Mouse (Mus musculus) embryonic facial prominence, embryonic 11.5 days (tissue): ENCODE measurements at regions not wholly inside any gene's neighbourhood (a gene's known extent, or its start where the extent isn't known, plus 50 kb on each side); places are given as distances from the start of the nearest gene placed in this dataset.

Experiments used
- ATAC-seq: fragments of 200-750 bp; cut with Nextera tagmentation; replicated peaks from 2 replicates; pipeline ENCODE4 v1.8.0; 2017; ENCODE audit warnings: low read depth; ENCODE audit not compliant: insufficient number of reproducible peaks, low FRiP score, low TSS enrichment
- DNase-seq: peaks from one replicate; pipeline ENCODE4 v3.0.0-alpha.2; 2015; ENCODE audit warnings: low spot score
- H3K27ac ChIP-seq: fragments of 300-500 bp; sonication (generic); replicated peaks from 2 replicates; pipeline ENCODE4 v1.5.1; 2014; ENCODE audit warnings: mild to moderate bottlenecking, low read depth, low read length, control low read depth
- H3K27me3 ChIP-seq: fragments of 300-500 bp; sonication (generic); 2 replicates; pipeline ENCODE4 v1.6.1; 2014; ENCODE audit warnings: mild to moderate bottlenecking, low read length, moderate library complexity, mixed read lengths; ENCODE audit not compliant: control insufficient read depth, insufficient read depth
- H3K36me3 ChIP-seq: fragments of 300-500 bp; sonication (generic); replicated peaks from 2 replicates; pipeline ENCODE4 v1.6.1; 2014; ENCODE audit warnings: low read depth, mild to moderate bottlenecking, low read length, moderate library complexity, mixed read lengths; ENCODE audit not compliant: control insufficient read depth, insufficient read depth
- H3K4me1 ChIP-seq: fragments of 300-500 bp; sonication (generic); 2 replicates; pipeline ENCODE4 v1.6.1; 2014; ENCODE audit warnings: low read length, mixed read lengths; ENCODE audit not compliant: control insufficient read depth, insufficient read depth
- H3K4me2 ChIP-seq: fragments of 300-500 bp; sonication (generic); 2 replicates; pipeline ENCODE4 v1.6.1; 2014; ENCODE audit warnings: low read depth, mild to moderate bottlenecking, control low read depth, low read length, moderate library complexity
- H3K4me3 ChIP-seq: fragments of 300-500 bp; sonication (generic); 2 replicates; pipeline ENCODE4 v1.5.1; 2014; ENCODE audit warnings: low read depth, low read length, control low read depth
- H3K9ac ChIP-seq: fragments of 300-500 bp; sonication (generic); replicated peaks from 2 replicates; pipeline ENCODE4 v1.6.1; 2014; ENCODE audit warnings: mild to moderate bottlenecking, control low read depth, low read length
- H3K9me3 ChIP-seq: fragments of 300-500 bp; sonication (generic); replicated peaks from 2 replicates; pipeline ENCODE4 v1.6.1; 2016; ENCODE audit warnings: mild to moderate bottlenecking, low read length, inconsistent platforms, mixed read lengths; ENCODE audit not compliant: control insufficient read depth
- WGBS: fragments of 180-500 bp; shearing (Covaris S2); extraction: QIAGEN DNeasy Blood & Tissue Kit; methylation state at CpG from one replicate; pipeline ENCODE4 v1.1.7; 2014; 5-methylcytosine and 5-hydroxymethylcytosine counted together

DNA sequence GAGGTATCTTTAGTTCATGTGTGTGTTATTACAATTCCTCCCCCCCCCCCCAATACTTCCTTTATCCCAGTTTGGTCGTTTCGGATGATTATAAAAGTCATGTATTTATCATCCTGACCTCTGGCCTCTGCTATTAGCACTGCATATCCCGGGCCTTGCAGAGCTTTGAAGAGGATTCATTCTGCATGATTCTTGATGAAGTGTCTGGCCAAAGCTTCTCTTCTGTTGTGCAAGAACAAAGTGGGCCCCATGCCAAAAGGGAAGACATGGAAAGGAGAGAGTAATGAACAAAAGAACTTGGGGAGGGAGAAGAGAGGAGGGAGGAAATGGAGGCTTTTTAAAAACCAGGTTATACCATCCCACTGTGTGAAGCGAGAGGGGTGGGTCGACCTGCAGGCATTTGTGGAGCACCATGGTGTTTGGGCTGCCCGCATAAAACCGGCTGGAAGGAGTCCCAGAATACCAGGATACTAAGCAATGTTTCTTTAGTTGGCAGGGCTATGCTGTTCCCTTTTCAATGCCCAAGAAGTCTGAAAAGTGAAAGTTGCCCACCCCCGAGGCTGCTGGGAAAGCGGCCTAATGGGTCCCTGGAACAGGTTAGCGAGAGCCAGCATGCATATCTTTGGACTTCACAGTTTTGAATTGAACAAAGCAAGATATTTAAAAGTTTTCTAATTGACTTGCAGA lies 391.3 kb upstream of the Adgrl2 start:
- Histone ChIP-seq H3K9me3 (no peaks in the 10 kb centered on the region), H3K4me2 (no peak overlapping the region), H3K4me3 (no peak overlapping the region), H3K9ac (no peak overlapping the region), H3K27me3 (no peaks in the 10 kb centered on the region), H3K36me3 (no peaks in the 10 kb centered on the region), H3K27ac (no peak overlapping the region), H3K4me1 (no peaks in the 10 kb centered on the region)
- whole genome bisulfite sequencing = 84% methylated on average over 10 of the region's 10 CpGs
- ATAC-seq = no peak
- DNase-seq = no peak

GRCm38 (mm10) chr3:149381051-149381450 lies 390.7 kb upstream of the Adgrl2 start:
- Histone ChIP-seq H3K4me2 (no peak overlapping the region), H3K4me1 (no peaks in the 10 kb centered on the region), H3K9ac (no peak overlapping the region), H3K27me3 (no peaks in the 10 kb centered on the region), H3K36me3 (no peaks in the 10 kb centered on the region), H3K27ac (no peak overlapping the region), H3K4me3 (no peak overlapping the region), H3K9me3 (no peaks in the 10 kb centered on the region)
- ATAC-seq (no peak), DNase-seq (no peak)
- 82% methylated on average over 6 of the region's 6 CpGs for WGBS

DNA sequence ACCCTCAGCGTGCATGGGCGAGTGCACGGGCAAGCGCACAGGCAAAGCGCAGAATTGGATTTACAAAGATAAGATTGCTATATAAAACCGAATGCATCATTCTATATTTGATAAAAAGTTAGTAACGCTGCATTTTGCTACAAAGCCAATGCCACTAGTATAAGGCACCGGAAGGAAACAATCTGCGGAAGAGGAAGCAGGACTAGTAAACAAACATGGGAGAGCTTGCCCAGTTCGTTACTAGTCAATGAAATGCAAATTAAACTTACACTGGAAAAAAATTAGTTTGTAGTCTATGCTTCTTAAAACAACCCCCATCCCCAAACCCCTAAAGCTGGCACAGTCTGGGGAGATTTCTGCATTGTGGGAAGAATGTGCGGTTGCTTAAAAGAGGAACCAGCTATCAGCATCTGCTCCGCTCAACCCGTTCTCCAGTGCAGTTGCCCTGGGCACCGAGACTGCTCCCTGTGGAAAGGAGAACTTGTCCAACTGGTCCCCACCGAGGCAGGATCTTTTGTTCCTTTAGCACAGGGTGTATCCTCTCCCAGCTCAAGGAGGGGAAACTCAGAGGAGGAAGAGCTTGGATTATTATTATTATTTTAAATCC lies 389.6 kb upstream of the Adgrl2 start:
- Histone ChIP-seq H3K4me2 (no peak overlapping the region), H3K9me3 (no peaks in the 10 kb centered on the region), H3K36me3 (no peaks in the 10 kb centered on the region), H3K4me1 (no peaks in the 10 kb centered on the region), H3K4me3 (no peak overlapping the region), H3K27me3 (no peaks in the 10 kb centered on the region), H3K27ac (no peak overlapping the region), H3K9ac (no peak overlapping the region)
- ATAC-seq (no peak), DNase-seq (no peak)
- WGBS = 73% methylated on average over 15 of the region's 15 CpGs

DNA sequence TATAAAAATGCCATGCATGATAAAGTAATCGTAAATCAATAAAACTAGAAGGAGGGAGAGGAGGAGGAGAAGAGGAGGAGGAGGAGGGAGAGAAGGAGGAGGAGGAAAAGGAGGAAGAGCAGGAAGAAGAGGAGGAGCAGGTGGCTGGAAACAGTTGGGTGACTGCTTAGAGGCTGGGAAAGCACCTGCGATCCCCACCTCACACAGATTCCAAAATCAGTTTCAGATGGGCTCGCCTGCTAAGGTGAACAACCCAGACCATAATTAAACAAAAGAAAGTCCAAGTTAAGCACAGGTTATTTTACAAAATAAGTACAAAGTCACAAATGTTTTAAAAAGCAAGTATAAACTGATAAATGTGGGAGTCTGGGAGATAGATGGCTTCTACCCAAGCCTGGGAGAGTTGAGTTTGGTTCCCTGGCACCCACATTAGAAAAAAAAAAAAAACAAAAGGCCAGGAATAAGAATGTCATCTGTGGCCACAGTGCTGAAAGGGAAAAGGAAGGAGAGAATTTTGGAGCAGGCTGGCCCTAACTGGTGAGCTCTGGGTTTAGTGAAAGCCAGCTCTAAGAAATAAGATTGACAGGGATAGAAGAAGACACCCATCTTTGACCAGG lies 389.0 kb upstream of the Adgrl2 start:
- 78% methylated on average over 3 of the region's 3 CpGs for WGBS
- no peaks in the 10 kb centered on the region for H3K4me1 ChIP-seq

DNA sequence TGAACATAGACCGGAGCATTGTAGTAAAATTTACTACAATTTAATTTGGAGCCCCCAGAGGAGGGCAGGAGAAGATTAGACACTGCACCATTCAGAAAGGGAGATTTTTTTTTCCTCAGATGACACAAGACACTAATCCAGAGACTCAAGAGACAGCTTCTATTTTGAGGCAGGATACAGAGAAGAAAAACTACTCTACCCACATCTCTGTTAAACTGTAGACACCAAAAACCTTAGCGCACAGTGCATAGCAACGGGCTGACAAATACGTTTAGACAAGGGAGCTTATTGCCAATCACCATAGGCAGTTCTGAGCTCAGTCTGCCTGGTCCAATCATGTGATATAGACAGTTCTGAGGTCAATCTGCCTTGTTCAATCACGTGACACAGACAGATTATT lies 381.1 kb upstream of the Adgrl2 start:
- no peak for DNase-seq
- H3K4me2 ChIP-seq = no peak overlapping the region
- H3K9me3 ChIP-seq = no peaks in the 10 kb centered on the region
- H3K9ac ChIP-seq = no peak overlapping the region
- no peaks in the 10 kb centered on the region for H3K36me3 ChIP-seq
- no peaks in the 10 kb centered on the region for H3K27me3 ChIP-seq
- 87% methylated on average over 5 of the region's 5 CpGs for WGBS
- no peaks in the 10 kb centered on the region for H3K4me1 ChIP-seq
- H3K4me3 ChIP-seq = no peak overlapping the region
- no peak overlapping the region for H3K27ac ChIP-seq
- ATAC-seq = no peak

More for the DNA sequence above, 389.0 kb upstream of the Adgrl2 start:
- Histone ChIP-seq H3K4me3 (no peak overlapping the region), H3K27me3 (no peaks in the 10 kb centered on the region), H3K9ac (no peak overlapping the region), H3K36me3 (no peaks in the 10 kb centered on the region), H3K4me2 (no peak overlapping the region), H3K9me3 (no peaks in the 10 kb centered on the region), H3K27ac (no peak overlapping the region)
- no peak for DNase-seq
- no peak for ATAC-seq

GRCm38 (mm10) chr3:149370517-149371227 lies 380.3 kb upstream of the Adgrl2 start:
- Histone ChIP-seq H3K36me3 (no peaks in the 10 kb centered on the region), H3K27me3 (no peaks in the 10 kb centered on the region), H3K4me3 (no peak overlapping the region), H3K9me3 (no peaks in the 10 kb centered on the region), H3K9ac (no peak overlapping the region), H3K4me1 (no peaks in the 10 kb centered on the region), H3K27ac (no peak overlapping the region), H3K4me2 (no peak overlapping the region)
- DNase-seq (no peak), ATAC-seq (no peak)
- 86% methylated on average over 6 of the region's 6 CpGs for WGBS

DNA sequence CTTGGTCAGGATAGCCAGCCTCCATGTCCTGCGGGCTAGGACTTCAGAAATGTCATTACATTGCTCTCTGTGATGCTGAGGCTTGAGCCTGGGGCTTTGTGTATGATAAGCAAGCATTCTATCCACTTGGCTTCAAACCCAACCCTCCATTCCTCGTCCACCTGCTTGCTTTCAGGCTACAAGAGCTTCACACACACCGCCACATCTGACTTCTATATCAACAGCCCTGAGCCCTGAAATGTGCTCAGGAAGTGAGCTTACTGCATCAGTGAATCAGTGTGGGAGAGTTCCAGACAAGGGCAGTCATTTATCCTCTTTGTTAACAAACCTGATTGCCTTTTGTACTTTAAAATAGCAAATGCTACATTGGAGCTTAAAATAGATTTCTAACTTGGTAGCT lies 377.5 kb upstream of the Adgrl2 start:
- Histone ChIP-seq H3K4me3 (no peak overlapping the region), H3K4me2 (no peak overlapping the region), H3K27ac (no peak overlapping the region), H3K9me3 (no peaks in the 10 kb centered on the region), H3K4me1 (no peaks in the 10 kb centered on the region), H3K9ac (no peak overlapping the region), H3K36me3 (no peaks in the 10 kb centered on the region), H3K27me3 (no peaks in the 10 kb centered on the region)
- 80% methylated on average over 3 of the region's 3 CpGs for WGBS
- DNase-seq (no peak), ATAC-seq (no peak)

GRCm38 (mm10) chr3:149360164-149360563 lies 369.8 kb upstream of the Adgrl2 start:
- DNase-seq = no peak
- Histone ChIP-seq H3K4me3 (no peak overlapping the region), H3K4me2 (no peak overlapping the region), H3K36me3 (no peaks in the 10 kb centered on the region), H3K9ac (no peak overlapping the region), H3K4me1 (no peaks in the 10 kb centered on the region), H3K27ac (no peak overlapping the region), H3K9me3 (no peaks in the 10 kb centered on the region), H3K27me3 (no peaks in the 10 kb centered on the region)
- WGBS = 76% methylated on average over 2 of the region's 2 CpGs
- no peak for ATAC-seq
